Mouse (Mus musculus) lung, embryonic 14.5 days (tissue): ENCODE measurements around the gene Ankrd9. TPM values are rescaled to one million over a fixed set of nuclear protein-coding genes. Genes with fewer than 3 reads are reported as not detected.

Experiments used
- ATAC-seq: fragments of 200-750 bp; cut with Nextera tagmentation; 2 replicates; pipeline ENCODE4 v1.8.0; 2017; ENCODE audit warnings: mild to moderate bottlenecking, moderate TSS enrichment, moderate library complexity; ENCODE audit not compliant: insufficient read depth
- DNase-seq: peaks from one replicate; pipeline ENCODE4 v3.0.0-alpha.2; 2015
- H3K27ac ChIP-seq: fragments of 300-500 bp; sonication (generic); 2 replicates; pipeline ENCODE4 v1.5.1; 2014; ENCODE audit warnings: low read depth, mild to moderate bottlenecking, moderate library complexity
- H3K27me3 ChIP-seq: fragments of 300-500 bp; sonication (generic); 2 replicates; pipeline ENCODE4 v1.6.1; 2014; ENCODE audit warnings: low read length, control low read depth; ENCODE audit not compliant: insufficient read depth
- H3K36me3 ChIP-seq: fragments of 300-500 bp; sonication (generic); 2 replicates; pipeline ENCODE4 v1.6.1; 2014; ENCODE audit warnings: control low read depth; ENCODE audit not compliant: insufficient read depth
- H3K4me1 ChIP-seq: fragments of 300-500 bp; sonication (generic); 2 replicates; pipeline ENCODE4 v1.6.1; 2014; ENCODE audit warnings: antibody characterized with exemption, control low read depth; ENCODE audit not compliant: insufficient read depth
- H3K4me2 ChIP-seq: fragments of 300-500 bp; sonication (generic); 2 replicates; pipeline ENCODE4 v1.6.1; 2014; ENCODE audit warnings: mild to moderate bottlenecking
- H3K4me3 ChIP-seq: fragments of 300-500 bp; sonication (generic); 2 replicates; pipeline ENCODE4 v1.5.1; 2014; ENCODE audit warnings: low read depth, low read length
- H3K9ac ChIP-seq: fragments of 300-500 bp; sonication (generic); 2 replicates; pipeline ENCODE4 v1.6.1; 2014
- H3K9me3 ChIP-seq: fragments of 300-500 bp; sonication (generic); 2 replicates; pipeline ENCODE4 v1.6.1; 2016; ENCODE audit warnings: low read depth, low read length, control low read depth
- CTCF ChIP-seq: IDR thresholded peaks from 2 replicates; pipeline ENCODE4 v1.5.1; 2016; ENCODE audit warnings: antibody characterized with exemption, low read depth
- WGBS: fragments of 180-500 bp; shearing (Covaris S2); extraction: QIAGEN DNeasy Blood & Tissue Kit; methylation state at CpG from one replicate; pipeline ENCODE4 v1.1.7; 2014; 5-methylcytosine and 5-hydroxymethylcytosine counted together
- polyA plus RNA-seq: library from polyadenylated mRNA; unstranded; fragments of >200 nt; fragmentation: Nextera tagmentation; extraction: Ambion mirVana; gene quantifications from 2 replicates; pipeline ENCODE4 v1.2.1, GENCODE M21; 2014

Gene Ankrd9
- polyA plus RNA-seq, 1 experiment from 2014 or later = 14.2 TPM

DNA sequence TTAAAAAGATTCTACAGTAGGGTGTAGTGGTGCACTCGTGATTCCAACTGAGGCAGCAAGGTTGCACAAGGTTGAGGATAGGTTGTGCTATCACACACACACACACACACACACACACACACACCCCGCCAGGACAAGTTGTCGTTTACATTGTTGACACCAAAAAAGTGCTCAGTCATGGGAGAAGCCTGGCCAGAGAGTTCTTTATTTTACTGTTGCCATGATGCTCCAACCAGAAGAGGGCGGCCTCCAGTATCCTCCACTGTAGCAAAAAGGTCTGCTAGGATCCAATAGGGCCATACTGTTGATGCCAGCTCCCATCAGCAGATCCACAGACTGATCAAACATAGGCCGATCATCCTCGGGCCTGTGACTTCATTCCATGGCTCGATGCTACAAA lies 27.6 kb downstream of the Ankrd9 start:
- 78% methylated on average over 7 of the region's 7 CpGs for WGBS

DNA sequence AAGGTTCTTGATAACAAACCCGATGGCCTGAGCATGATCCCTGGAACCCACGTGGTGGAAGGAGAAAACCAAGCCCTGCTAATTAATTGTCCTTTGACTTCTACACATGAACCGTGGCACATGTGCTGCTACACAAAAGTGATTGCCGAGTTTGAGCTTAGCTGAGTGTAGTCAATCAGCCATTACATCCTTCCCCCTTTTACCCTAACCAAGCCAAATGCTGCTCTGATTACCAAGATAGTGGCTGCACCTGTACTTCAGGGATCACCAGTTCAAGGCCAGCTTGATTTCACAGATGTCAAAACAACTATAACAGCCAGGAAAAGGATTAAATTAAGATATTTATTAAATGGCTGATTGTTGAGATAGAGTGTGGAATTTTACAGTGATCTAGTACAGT lies 28.7 kb downstream of the Ankrd9 start:
- Histone ChIP-seq H3K9me3 (no peaks in the 10 kb centered on the region), H3K9ac (no peak overlapping the region), H3K27me3 (no peaks in the 10 kb centered on the region), H3K4me2 (no peak overlapping the region), H3K27ac (no peak overlapping the region), H3K4me3 (no peak overlapping the region), H3K4me1 (no peaks in the 10 kb centered on the region), H3K36me3 (peaks cover 34% of the 10 kb centered on the region)
- no peak for TF ChIP-seq CTCF
- ATAC-seq (no peak), DNase-seq (no peak)
- WGBS = 88% methylated on average over 4 of the region's 4 CpGs

More for the DNA sequence above, 27.6 kb downstream of the Ankrd9 start:
- H3K9ac ChIP-seq = no peak overlapping the region
- no peak overlapping the region for H3K27ac ChIP-seq
- no peak for TF ChIP-seq CTCF
- H3K4me1 ChIP-seq = no peaks in the 10 kb centered on the region
- H3K4me2 ChIP-seq = no peak overlapping the region
- H3K36me3 ChIP-seq = peaks cover 33% of the 10 kb centered on the region
- DNase-seq (no peak), ATAC-seq (no peak)
- no peaks in the 10 kb centered on the region for H3K9me3 ChIP-seq
- H3K4me3 ChIP-seq = no peak overlapping the region
- H3K27me3 ChIP-seq = no peaks in the 10 kb centered on the region

DNA sequence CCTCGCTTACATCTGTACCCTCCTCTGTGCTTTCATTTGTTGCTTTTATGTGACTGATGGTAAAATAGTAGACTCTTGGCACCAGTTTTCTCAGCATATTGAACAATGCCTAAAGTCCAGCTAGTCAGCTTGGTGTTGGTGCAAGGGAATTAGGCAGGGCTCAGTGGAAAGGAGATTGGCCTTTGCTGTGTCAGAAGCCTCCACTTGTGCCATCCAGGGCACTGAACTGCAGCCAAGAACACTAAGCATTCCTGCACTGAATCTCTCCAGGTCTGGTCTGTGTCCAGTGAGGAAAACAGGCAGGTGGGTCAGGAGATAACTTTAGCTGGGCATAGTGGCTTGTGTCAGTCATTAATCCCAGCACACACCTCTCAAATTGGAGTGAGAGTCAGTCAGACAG lies 29.4 kb downstream of the Ankrd9 start:
- H3K4me1 ChIP-seq = no peaks in the 10 kb centered on the region
- no peak overlapping the region for H3K27ac ChIP-seq
- no peaks in the 10 kb centered on the region for H3K27me3 ChIP-seq
- WGBS = 89% methylated on average over 1 of the region's 1 CpGs
- H3K4me2 ChIP-seq = no peak overlapping the region
- DNase-seq = no peak
- no peak overlapping the region for H3K9ac ChIP-seq
- TF ChIP-seq CTCF = no peak
- no peak overlapping the region for H3K4me3 ChIP-seq
- peaks cover 37% of the 10 kb centered on the region for H3K36me3 ChIP-seq
- no peaks in the 10 kb centered on the region for H3K9me3 ChIP-seq
- no peak for ATAC-seq

DNA sequence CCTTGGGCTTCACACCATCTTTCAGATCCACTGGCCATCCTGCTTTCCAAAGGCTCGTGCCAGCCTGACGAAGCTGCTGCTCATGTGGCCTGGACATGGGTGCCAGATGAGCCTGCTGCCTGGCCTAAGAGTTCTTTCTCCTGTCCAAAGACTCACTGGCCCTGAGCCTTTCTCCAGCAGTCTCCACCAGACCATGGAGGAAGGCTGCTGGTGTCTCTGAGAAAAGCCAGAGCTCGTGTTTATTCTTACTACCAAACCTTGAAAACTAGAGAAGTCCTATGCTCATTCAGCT lies 30.0 kb downstream of the Ankrd9 start:
- no peaks in the 10 kb centered on the region for H3K27me3 ChIP-seq
- no peak overlapping the region for H3K4me3 ChIP-seq
- no peak overlapping the region for H3K4me2 ChIP-seq
- 83% methylated on average over 3 of the region's 3 CpGs for WGBS
- ATAC-seq (no peak), DNase-seq (no peak)
- H3K4me1 ChIP-seq = no peaks in the 10 kb centered on the region
- peaks cover 39% of the 10 kb centered on the region for H3K36me3 ChIP-seq
- no peak overlapping the region for H3K27ac ChIP-seq
- no peak for TF ChIP-seq CTCF
- no peak overlapping the region for H3K9ac ChIP-seq
- no peaks in the 10 kb centered on the region for H3K9me3 ChIP-seq

DNA sequence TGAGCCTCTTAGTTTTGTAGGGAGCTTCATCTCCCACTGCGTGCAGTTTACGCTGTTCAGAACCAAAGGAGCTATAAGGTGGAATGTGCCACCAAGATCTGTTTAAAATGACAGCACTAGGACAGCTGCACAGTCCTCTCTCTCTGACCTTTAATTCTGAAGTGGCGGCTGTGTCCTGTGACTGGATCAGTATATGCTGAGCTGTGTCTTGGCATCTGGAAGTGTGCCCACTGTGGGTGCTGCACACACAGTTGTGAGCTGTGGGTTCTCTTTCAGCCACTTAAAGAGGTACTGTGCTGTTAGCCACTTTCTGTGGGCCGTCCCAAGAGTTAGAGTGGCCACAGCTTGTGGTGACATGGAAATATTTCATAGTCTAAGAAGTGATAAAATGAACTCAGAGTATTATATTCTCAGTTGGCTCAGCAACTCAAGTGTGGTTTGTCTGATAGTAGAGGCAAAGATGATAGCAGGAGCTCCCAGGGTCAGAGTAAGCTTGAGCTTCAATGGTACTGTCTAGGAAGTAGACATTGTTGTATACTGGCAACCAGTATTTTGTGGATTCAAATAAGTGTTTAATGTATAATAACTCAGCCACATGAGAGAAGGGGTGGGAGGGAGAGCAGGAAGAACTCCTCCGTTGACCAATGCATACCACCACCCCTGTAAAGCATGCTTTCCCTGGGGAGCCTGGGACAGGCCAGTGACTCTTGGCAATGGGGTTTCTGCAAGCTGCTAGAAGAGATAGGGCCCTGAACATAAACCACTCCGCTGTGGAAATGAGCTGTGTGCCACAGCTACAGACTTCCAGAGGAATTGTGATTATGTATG lies 30.5 kb downstream of the Ankrd9 start:
- Histone ChIP-seq H3K9me3 (no peaks in the 10 kb centered on the region), H3K4me3 (no peak overlapping the region), H3K4me2 (no peak overlapping the region), H3K27me3 (no peaks in the 10 kb centered on the region), H3K9ac (no peak overlapping the region), H3K4me1 (no peaks in the 10 kb centered on the region), H3K36me3 (peaks cover 39% of the 10 kb centered on the region), H3K27ac (no peak overlapping the region)
- no peak for ATAC-seq
- WGBS = 87% methylated on average over 6 of the region's 6 CpGs
- no peak for TF ChIP-seq CTCF
- no peak for DNase-seq

DNA sequence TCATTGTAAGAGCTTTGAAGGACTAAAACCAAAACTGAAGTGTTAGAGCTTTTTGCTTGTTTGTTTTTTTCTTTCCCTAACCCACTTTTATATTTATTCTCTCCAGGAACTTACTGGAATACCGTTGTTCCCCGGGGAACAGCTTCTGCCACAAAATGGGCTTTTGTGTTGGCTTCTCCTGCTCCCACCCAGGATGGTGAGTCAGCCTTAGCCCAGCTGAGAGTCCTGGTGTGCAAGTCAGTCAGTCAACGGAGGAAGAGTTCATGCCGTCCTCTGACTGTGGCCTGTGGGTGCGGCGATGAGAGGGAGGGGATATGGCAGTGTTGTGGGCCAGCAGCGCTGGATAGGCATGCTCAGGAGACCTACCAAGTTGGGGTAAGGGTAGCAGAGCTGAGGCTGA lies 32.6 kb downstream of the Ankrd9 start:
- WGBS = 82% methylated on average over 7 of the region's 7 CpGs

DNA sequence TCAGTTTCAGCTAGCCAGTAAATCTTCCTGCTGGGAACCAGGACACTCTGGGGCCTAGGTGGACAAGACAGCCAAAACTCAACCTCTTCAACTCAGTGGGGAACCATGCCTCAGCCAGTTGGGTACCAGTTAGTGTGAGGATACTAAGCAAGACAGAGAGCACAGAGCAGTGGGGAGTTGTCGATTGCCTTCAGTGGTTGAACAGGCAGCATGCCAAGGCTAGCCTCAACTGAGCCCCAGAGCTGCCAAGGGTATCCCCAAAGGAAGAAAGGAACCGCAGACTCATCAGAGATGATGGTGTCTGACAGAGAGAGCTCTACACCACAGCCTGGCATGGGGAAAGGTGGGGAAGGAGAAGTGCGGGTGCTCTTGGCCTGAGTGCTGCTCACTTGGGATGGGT lies 38.0 kb downstream of the Ankrd9 start:
- 86% methylated on average over 3 of the region's 3 CpGs for WGBS
- Histone ChIP-seq H3K9me3 (no peaks in the 10 kb centered on the region), H3K4me1 (no peaks in the 10 kb centered on the region), H3K36me3 (peaks cover 40% of the 10 kb centered on the region; the same call in 1 of the 2 replicates), H3K9ac (no peak overlapping the region), H3K27ac (no peak overlapping the region), H3K27me3 (no peaks in the 10 kb centered on the region), H3K4me3 (no peak overlapping the region), H3K4me2 (no peak overlapping the region)
- TF ChIP-seq CTCF = no peak
- DNase-seq = no peak
- ATAC-seq = no peak

More for the DNA sequence above, 32.6 kb downstream of the Ankrd9 start:
- H3K36me3 ChIP-seq = peaks cover 47% of the 10 kb centered on the region
- no peak overlapping the region for H3K9ac ChIP-seq
- no peaks in the 10 kb centered on the region for H3K27me3 ChIP-seq
- DNase-seq = no peak
- no peaks in the 10 kb centered on the region for H3K9me3 ChIP-seq
- no peaks in the 10 kb centered on the region for H3K4me1 ChIP-seq
- no peak for ATAC-seq
- no peak overlapping the region for H3K27ac ChIP-seq
- no peak overlapping the region for H3K4me2 ChIP-seq
- no peak overlapping the region for H3K4me3 ChIP-seq
- TF ChIP-seq CTCF = no peak

DNA sequence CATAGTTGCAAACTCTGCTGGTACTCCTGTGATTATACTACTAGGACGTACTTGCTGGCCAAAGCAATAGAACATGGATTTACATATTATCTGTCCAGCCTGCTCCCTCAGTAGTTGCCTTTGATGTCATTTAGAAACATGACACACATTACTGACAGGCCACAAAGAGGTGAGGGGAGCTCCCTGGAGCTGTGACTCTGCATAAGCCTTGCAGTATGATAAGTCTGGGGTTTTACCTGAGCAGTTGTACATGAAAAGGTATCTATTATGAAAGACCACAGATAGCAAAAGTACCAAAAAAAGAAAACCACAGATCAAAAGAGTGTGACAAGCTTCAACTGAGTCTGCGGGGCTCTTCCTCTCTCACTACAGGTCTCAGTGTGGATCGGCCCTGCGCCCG lies 39.5 kb downstream of the Ankrd9 start:
- no peak for TF ChIP-seq CTCF
- no peak overlapping the region for H3K4me3 ChIP-seq
- peaks cover 29% of the 10 kb centered on the region; the same call in 1 of the 2 replicates for H3K36me3 ChIP-seq
- 92% methylated on average over 5 of the region's 5 CpGs for WGBS
- H3K9ac ChIP-seq = no peak overlapping the region
- DNase-seq (no peak), ATAC-seq (no peak)
- no peaks in the 10 kb centered on the region for H3K9me3 ChIP-seq
- H3K27me3 ChIP-seq = no peaks in the 10 kb centered on the region
- no peaks in the 10 kb centered on the region for H3K4me1 ChIP-seq
- H3K4me2 ChIP-seq = no peak overlapping the region
- H3K27ac ChIP-seq = no peak overlapping the region
